In the genomic region with DNA sequence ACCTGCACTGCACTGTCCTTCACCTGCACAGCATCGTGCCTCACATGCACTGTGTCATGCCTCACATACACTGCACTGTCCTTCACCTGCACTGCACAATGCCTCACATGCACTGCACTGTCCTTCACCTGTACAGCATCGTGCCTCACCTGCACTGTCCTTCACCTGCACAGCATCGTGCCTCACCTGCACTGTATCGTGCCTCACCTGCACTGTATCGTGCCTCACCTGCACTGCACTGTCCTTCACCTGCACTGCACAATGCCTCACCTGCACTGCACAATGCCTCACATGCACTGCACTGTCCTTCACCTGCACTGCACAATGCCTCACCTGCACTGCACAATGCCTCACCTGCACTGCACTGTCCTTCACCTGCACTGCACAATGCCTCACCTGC, we compare ENCODE assay signal across 40 mouse cellular contexts. TPM values are rescaled to one million over a fixed set of nuclear protein-coding genes. Genes with fewer than 3 reads are reported as not detected.
"Had no signal": no experiment of that assay in that cellular context is flagged by ENCODE, and none has a peak within 500 bp of the region (broad histone marks: within the 10 kb centered on the region; RNA-seq: fewer than 3 reads in every experiment).

No protein-coding gene starts in this region.

RNA-seq across cellular contexts. Expression of a gene that starts 19.9 kb away (rescaled TPM):
- total RNA-seq: left cerebral cortex, adult 2 months; left cerebral cortex, adult 8-10 months; left cerebral cortex, postnatal 10 days; left cerebral cortex, postnatal 14 days; left cerebral cortex, postnatal 25 days; left cerebral cortex, postnatal 36 days; left cerebral cortex, postnatal 4 days; liver, adult 2 months; megakaryocyte progenitor cell, adult 5-6 weeks; megakaryocyte, adult 5-6 weeks; megakaryocyte-erythroid progenitor cell, adult 5-6 weeks; midbrain, postnatal 0 days; monocyte, adult 5-6 weeks had no signal
- polyA plus RNA-seq: limb, embryonic 10.5 days; limb, embryonic 11.5 days; limb, embryonic 12.5 days; limb, embryonic 13.5 days; limb, embryonic 15.5 days; liver, adult 2 months; liver, embryonic 11.5 days; liver, embryonic 12.5 days; liver, embryonic 13.5 days; liver, embryonic 14.5 days; liver, embryonic 15.5 days; liver, postnatal 0 days; lung, embryonic 14.5 days; lung, embryonic 15.5 days; lung, embryonic 16.5 days; lung, postnatal 0 days; macrophage; midbrain, embryonic 10.5 days; midbrain, embryonic 11.5 days; midbrain, embryonic 12.5 days; midbrain, embryonic 13.5 days; midbrain, embryonic 14.5 days; midbrain, embryonic 15.5 days; midbrain, embryonic 16.5 days; midbrain, postnatal 0 days; neural tube, embryonic 11.5 days had no signal

RNA-seq across cellular contexts. Expression of a gene that starts 44.2 kb away (rescaled TPM):
- total RNA-seq: left cerebral cortex, adult 2 months; left cerebral cortex, adult 8-10 months; left cerebral cortex, postnatal 10 days; left cerebral cortex, postnatal 14 days; left cerebral cortex, postnatal 25 days; left cerebral cortex, postnatal 36 days; left cerebral cortex, postnatal 4 days; liver, adult 2 months; megakaryocyte progenitor cell, adult 5-6 weeks; megakaryocyte, adult 5-6 weeks; megakaryocyte-erythroid progenitor cell, adult 5-6 weeks; midbrain, postnatal 0 days; monocyte, adult 5-6 weeks had no signal
- polyA plus RNA-seq: limb, embryonic 10.5 days; limb, embryonic 11.5 days; limb, embryonic 12.5 days; limb, embryonic 13.5 days; liver, adult 2 months; liver, embryonic 11.5 days; liver, embryonic 12.5 days; liver, embryonic 13.5 days; liver, embryonic 14.5 days; liver, embryonic 15.5 days; liver, embryonic 16.5 days; liver, postnatal 0 days; lung, adult 2 months; lung, embryonic 14.5 days; lung, embryonic 15.5 days; lung, embryonic 16.5 days; lung, postnatal 0 days; macrophage; midbrain, embryonic 10.5 days; midbrain, embryonic 11.5 days; midbrain, embryonic 12.5 days; midbrain, embryonic 13.5 days; midbrain, embryonic 14.5 days; midbrain, embryonic 15.5 days; midbrain, embryonic 16.5 days; midbrain, postnatal 0 days; neural tube, embryonic 11.5 days had no signal

RNA-seq across cellular contexts. Expression of a gene that starts 46.9 kb away (rescaled TPM):
- total RNA-seq: left cerebral cortex, postnatal 10 days; left cerebral cortex, postnatal 14 days; liver, adult 2 months; megakaryocyte progenitor cell, adult 5-6 weeks; megakaryocyte, adult 5-6 weeks; megakaryocyte-erythroid progenitor cell, adult 5-6 weeks; monocyte, adult 5-6 weeks had no signal
- polyA plus RNA-seq: limb, embryonic 11.5 days; limb, embryonic 12.5 days; limb, embryonic 14.5 days; limb, embryonic 15.5 days; liver, adult 2 months; liver, embryonic 11.5 days; liver, embryonic 12.5 days; liver, embryonic 13.5 days; liver, embryonic 14.5 days; liver, embryonic 15.5 days; liver, embryonic 16.5 days; liver, postnatal 0 days; lung, adult 2 months; lung, embryonic 14.5 days; lung, embryonic 15.5 days; lung, embryonic 16.5 days; lung, postnatal 0 days; macrophage; midbrain, embryonic 10.5 days; midbrain, embryonic 11.5 days; midbrain, embryonic 12.5 days; midbrain, embryonic 13.5 days; midbrain, embryonic 14.5 days; midbrain, embryonic 15.5 days; neural tube, embryonic 11.5 days had no signal
